8 mouse cellular contexts compared by ENCODE assay signal in the genomic region with DNA sequence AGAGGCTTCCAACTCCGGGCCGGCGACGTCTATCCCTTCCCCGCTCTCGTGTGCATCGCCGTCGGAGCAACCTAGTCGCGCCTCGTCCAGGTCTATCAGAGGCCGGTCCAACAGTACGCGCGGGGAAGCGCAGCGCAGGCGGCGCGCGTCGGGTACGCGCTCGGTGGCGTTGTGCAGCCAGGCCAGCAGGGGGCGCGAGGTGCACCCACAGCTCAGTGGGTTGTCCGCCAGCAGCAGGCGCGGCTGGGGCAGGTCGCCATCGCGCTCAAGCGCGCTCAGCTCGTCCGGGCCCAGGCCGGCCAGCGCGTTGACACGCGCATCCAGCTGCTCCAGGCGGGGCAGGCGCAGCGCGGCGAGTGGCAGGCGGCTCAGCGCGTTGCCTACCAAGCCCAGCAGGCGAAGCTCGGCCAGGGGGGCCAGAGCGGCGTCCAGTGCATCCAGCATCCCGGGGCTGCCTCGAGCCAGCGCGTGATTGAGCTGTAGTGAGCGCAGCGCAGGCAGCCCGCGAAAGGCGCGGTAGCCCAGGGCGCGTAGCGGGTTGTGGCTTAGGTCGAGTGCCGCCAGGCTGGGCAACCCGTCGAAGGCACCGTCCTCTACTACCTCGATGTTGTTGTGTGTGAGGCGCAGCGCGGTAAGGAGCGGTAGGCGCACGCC. TPM values are rescaled to one million over a fixed set of nuclear protein-coding genes. Genes with fewer than 3 reads are reported as not detected.
DNase-seq lines count a peak whose midpoint lies in the region; ATAC-seq and TF ChIP-seq lines count a peak whose summit lies in the region.

No protein-coding gene starts in this region.

- peak overlapping the region; percentile 54 for H3K9ac ChIP-seq in hindbrain, embryonic 12.5 days
- H3K9ac ChIP-seq in lung, embryonic 15.5 days = peak overlapping the region; percentile 40

- H3K36me3 ChIP-seq in hindbrain, embryonic 12.5 days = no peaks in the 10 kb centered on the region
- H3K36me3 ChIP-seq in lung, embryonic 15.5 days = no peaks in the 10 kb centered on the region

- H3K9me3 ChIP-seq in hindbrain, embryonic 12.5 days (replicated peaks) = no peaks in the 10 kb centered on the region
- no peaks in the 10 kb centered on the region for H3K9me3 ChIP-seq in lung, embryonic 15.5 days

- peaks cover 18% of the 10 kb centered on the region for H3K4me1 ChIP-seq in hindbrain, embryonic 12.5 days
- peaks cover 18% of the 10 kb centered on the region for H3K4me1 ChIP-seq in lung, embryonic 15.5 days
- peaks cover 22% of the 10 kb centered on the region for H3K4me1 ChIP-seq in olfactory bulb, adult 2 months (ENCODE audit: control insufficient read depth, insufficient read depth, low read length)

- peak overlapping the region; percentile 94 for H3K4me2 ChIP-seq in hindbrain, embryonic 12.5 days (replicated peaks)
- H3K4me2 ChIP-seq in lung, embryonic 15.5 days = peak overlapping the region; percentile 99

- WGBS in hindbrain, embryonic 12.5 days = under 1% methylated on average over 77 of the region's 81 CpGs
- under 1% methylated on average over 80 of the region's 81 CpGs for WGBS in lung, embryonic 15.5 days
- under 1% methylated on average over 81 of the region's 81 CpGs for WGBS in olfactory bulb, adult 2 months

- peak; percentile 92 for DNase-seq in MN1 (ENCODE audit: low spot score)
- peak; percentile 81 to 88 for DNase-seq in cerebellum, postnatal 25 days
- peak; percentile 71 to 78 for DNase-seq in frontal cortex, postnatal 14 days (ENCODE audit: low spot score in 2 of 2)
- DNase-seq in layer of hippocampus, adult 9-11 months = peak; percentile 90
- peak; percentile 89 for DNase-seq in testis, postnatal 14 days (ENCODE audit: low spot score)

- H3K27me3 ChIP-seq in hindbrain, embryonic 12.5 days = peaks cover 79% of the 10 kb centered on the region
- H3K27me3 ChIP-seq in lung, embryonic 15.5 days = peaks cover 81% of the 10 kb centered on the region

- H3K27ac ChIP-seq in hindbrain, embryonic 12.5 days = peak overlapping the region; percentile 40
- no peak overlapping the region for H3K27ac ChIP-seq in lung, embryonic 15.5 days
- no peak overlapping the region for H3K27ac ChIP-seq in olfactory bulb, adult 2 months (ENCODE audit: insufficient read depth, low read depth, low read length)

- H3K4me3 ChIP-seq in hindbrain, embryonic 12.5 days = peak overlapping the region; percentile 45
- peak overlapping the region; percentile 48 for H3K4me3 ChIP-seq in lung, embryonic 15.5 days
- peak overlapping the region; percentile 47 for H3K4me3 ChIP-seq in olfactory bulb, adult 2 months (ENCODE audit: insufficient read depth, low read depth, low read length)

- peak; percentile 91 for ATAC-seq in hindbrain, embryonic 12.5 days (ENCODE audit: low FRiP score)
- ATAC-seq in lung, embryonic 15.5 days (ENCODE audit: borderline replicate concordance, extremely low read depth, low FRiP score, low TSS enrichment) = peak; percentile 81

- TF ChIP-seq CTCF in olfactory bulb, adult 2 months (IDR thresholded peaks at IDR 0.05; ENCODE audit: insufficient read depth, low read depth, low read length) = peak; percentile 84

- TF ChIP-seq POLR2A in olfactory bulb, adult 2 months (IDR thresholded peaks at IDR 0.05; ENCODE audit: insufficient read depth, low read depth, low read length) = no peak

RNA-seq across cellular contexts. Expression of a gene that starts 1.1 kb away (rescaled TPM):
- polyA plus RNA-seq in hindbrain, embryonic 12.5 days (2016; fragmentation: Nextera tagmentation; extraction: Ambion mirVana) = 1.6 and 2.2 TPM in 2 replicates
- 0.89 and 1.1 TPM in 2 replicates for polyA plus RNA-seq in lung, embryonic 15.5 days (2015; fragmentation: Nextera tagmentation; extraction: Ambion mirVana)
- polyA plus RNA-seq in olfactory bulb, adult 2 months (2012; ENCODE audit: insufficient read depth, insufficient read length, low replicate concordance, missing spikeins) = not detected in 2 replicates
